Mouse (Mus musculus) stomach, postnatal 0 days (tissue): ENCODE data around the gene Fkbp8. TPM values are rescaled to one million over a fixed set of nuclear protein-coding genes. Genes with fewer than 3 reads are reported as not detected.

Source experiments
- ATAC-seq: fragments of 200-750 bp; cut with Nextera tagmentation; 2 replicates; pipeline ENCODE4 v1.8.0; 2017; ENCODE audit not compliant: low FRiP score, low TSS enrichment
- DNase-seq: peaks from one replicate; pipeline ENCODE4 v3.0.0-alpha.2; 2016; ENCODE audit warnings: low spot score
- H3K27ac ChIP-seq: fragments of 300-500 bp; sonication (generic); replicated peaks from 2 replicates; pipeline ENCODE4 v1.5.1; 2014; ENCODE audit warnings: mild to moderate bottlenecking, control low read depth
- H3K27me3 ChIP-seq: fragments of 300-500 bp; sonication (generic); 2 replicates; pipeline ENCODE4 v1.6.1; 2014; ENCODE audit warnings: low read length; ENCODE audit not compliant: control insufficient read depth, insufficient read depth
- H3K36me3 ChIP-seq: fragments of 300-500 bp; sonication (generic); 2 replicates; pipeline ENCODE4 v1.6.1; 2014; ENCODE audit warnings: low read length, mixed read lengths; ENCODE audit not compliant: control insufficient read depth, insufficient read depth
- H3K4me1 ChIP-seq: fragments of 300-500 bp; sonication (generic); replicated peaks from 2 replicates; pipeline ENCODE4 v1.6.1; 2014; ENCODE audit warnings: antibody characterized with exemption; ENCODE audit not compliant: control insufficient read depth, insufficient read depth
- H3K4me2 ChIP-seq: fragments of 300-500 bp; sonication (generic); replicated peaks from 2 replicates; pipeline ENCODE4 v1.6.1; 2014; ENCODE audit warnings: low read depth, mild to moderate bottlenecking, control low read depth, moderate library complexity
- H3K4me3 ChIP-seq: fragments of 300-500 bp; sonication (generic); 2 replicates; pipeline ENCODE4 v1.5.1; 2014; ENCODE audit warnings: low read depth, low read length, control low read depth
- H3K9ac ChIP-seq: fragments of 300-500 bp; sonication (generic); 2 replicates; pipeline ENCODE4 v1.6.1; 2014; ENCODE audit warnings: mild to moderate bottlenecking, low read length, control low read depth, mixed read lengths
- H3K9me3 ChIP-seq: fragments of 300-500 bp; sonication (generic); 2 replicates; pipeline ENCODE4 v1.6.1; 2016; ENCODE audit warnings: low read length; ENCODE audit not compliant: control insufficient read depth
- CTCF ChIP-seq: IDR thresholded peaks from 2 replicates; pipeline ENCODE4 v1.5.1; 2016; ENCODE audit warnings: antibody characterized with exemption, low read depth, mild to moderate bottlenecking, moderate library complexity
- EP300 ChIP-seq: optimal IDR thresholded peaks from 2 replicates; pipeline ENCODE3; 2016; ENCODE audit warnings: antibody characterized with exemption
- WGBS: fragments of 180-500 bp; shearing (Covaris S2); extraction: QIAGEN DNeasy Blood & Tissue Kit; methylation state at CpG from one replicate; pipeline ENCODE4 v1.1.7; 2014; 5-methylcytosine and 5-hydroxymethylcytosine counted together
- polyA plus RNA-seq: library from polyadenylated mRNA; unstranded; fragments of >200 nt; fragmentation: Nextera tagmentation; extraction: Ambion mirVana; gene quantifications from 2 replicates; pipeline ENCODE4 v1.2.1, GENCODE M21; 2015

The Fkbp8 gene
- polyA plus RNA-seq, 1 experiment from 2014 or later = 179 TPM

GRCm38 (mm10) chr8:70558334-70558733 is 30.8 kb downstream of the Fkbp8 start:
- WGBS = 56% methylated on average over 4 of the region's 4 CpGs
- no peaks in the 10 kb centered on the region for H3K9me3 ChIP-seq
- ATAC-seq (no peak), DNase-seq (no peak)
- peak; percentile 55 for TF ChIP-seq CTCF
- TF ChIP-seq EP300 = no peak
- H3K4me3 ChIP-seq = no peak overlapping the region
- no peak overlapping the region for H3K27ac ChIP-seq
- no peak overlapping the region for H3K4me2 ChIP-seq
- peaks cover 2% of the 10 kb centered on the region; the same call in 1 of the 2 replicates for H3K36me3 ChIP-seq
- H3K4me1 ChIP-seq = peaks cover 21% of the 10 kb centered on the region
- no peaks in the 10 kb centered on the region for H3K27me3 ChIP-seq
- H3K9ac ChIP-seq = no peak overlapping the region

DNA sequence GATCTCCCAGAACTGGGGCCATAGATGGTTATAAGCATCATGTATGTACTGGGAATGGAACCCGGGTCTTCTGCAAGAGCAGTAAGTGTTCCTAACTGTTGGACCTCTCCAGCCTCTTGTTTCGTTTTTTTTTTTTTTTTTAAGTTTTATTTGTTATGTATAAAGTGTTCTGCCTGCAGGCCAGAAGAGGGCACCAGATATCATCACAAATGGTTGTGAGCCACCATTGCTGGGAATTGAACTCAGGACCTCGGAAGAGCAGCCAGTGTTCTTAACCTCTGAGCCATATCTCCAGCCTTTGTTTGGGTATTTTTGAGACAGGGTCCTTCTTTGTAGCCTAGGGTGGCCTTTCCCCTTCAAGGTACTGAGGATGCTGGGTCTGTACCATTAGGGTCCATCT is 31.5 kb downstream of the Fkbp8 start:
- ATAC-seq (no peak), DNase-seq (no peak)
- no peak overlapping the region for H3K4me3 ChIP-seq
- TF ChIP-seq EP300 = no peak
- peak; percentile 59 for TF ChIP-seq CTCF
- H3K9ac ChIP-seq = no peak overlapping the region
- no peak overlapping the region for H3K4me2 ChIP-seq
- H3K9me3 ChIP-seq = no peaks in the 10 kb centered on the region
- no peak overlapping the region for H3K27ac ChIP-seq
- H3K27me3 ChIP-seq = no peaks in the 10 kb centered on the region
- peaks cover 16% of the 10 kb centered on the region for H3K4me1 ChIP-seq
- peaks cover 2% of the 10 kb centered on the region; the same call in 1 of the 2 replicates for H3K36me3 ChIP-seq
- WGBS = 65% methylated on average over 3 of the region's 3 CpGs

GRCm38 (mm10) chr8:70560096-70560495 is 32.6 kb downstream of the Fkbp8 start:
- H3K9me3 ChIP-seq = no peaks in the 10 kb centered on the region
- no peaks in the 10 kb centered on the region for H3K27me3 ChIP-seq
- ATAC-seq (peak; percentile 41; the same call in 1 of the 2 replicates), DNase-seq (peak; percentile 26)
- no peak overlapping the region for H3K9ac ChIP-seq
- no peak overlapping the region for H3K4me2 ChIP-seq
- TF ChIP-seq EP300 = no peak
- peak; percentile 68 for TF ChIP-seq CTCF
- peaks cover 2% of the 10 kb centered on the region; the same call in 1 of the 2 replicates for H3K36me3 ChIP-seq
- WGBS = 65% methylated on average over 2 of the region's 2 CpGs
- H3K4me1 ChIP-seq = peaks cover 18% of the 10 kb centered on the region
- H3K4me3 ChIP-seq = no peak overlapping the region
- H3K27ac ChIP-seq = 0 out of 2 replicates have a peak overlapping the region, but pooled peaks have one; percentile 3

DNA sequence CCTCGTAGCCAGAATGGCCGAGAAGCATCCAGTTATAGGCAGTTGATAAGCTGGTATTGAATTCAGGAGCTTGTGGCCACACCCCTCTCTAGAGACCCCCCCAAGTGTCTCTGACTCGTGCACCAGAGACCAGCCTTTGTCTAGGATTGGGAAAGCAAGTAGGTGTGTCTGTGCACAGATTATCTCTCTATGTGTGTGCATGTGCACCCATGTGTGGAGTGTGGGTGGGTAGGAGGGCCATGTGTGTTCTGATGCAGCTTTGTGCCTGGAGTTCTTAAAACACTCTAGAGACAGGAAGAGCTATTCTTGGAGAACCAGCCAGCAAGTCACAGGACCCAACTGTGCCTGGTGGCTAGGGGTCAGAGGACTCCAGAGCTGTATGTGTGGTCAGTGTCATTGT is 33.0 kb downstream of the Fkbp8 start:
- H3K9ac ChIP-seq = no peak overlapping the region
- H3K4me3 ChIP-seq = no peak overlapping the region
- no peaks in the 10 kb centered on the region for H3K9me3 ChIP-seq
- 59% methylated on average over 3 of the region's 3 CpGs for WGBS
- no peaks in the 10 kb centered on the region for H3K27me3 ChIP-seq
- H3K4me2 ChIP-seq = no peak overlapping the region
- no peak overlapping the region; the same call in 1 of the 2 replicates for H3K27ac ChIP-seq
- DNase-seq = no peak
- H3K4me1 ChIP-seq = peaks cover 18% of the 10 kb centered on the region
- TF ChIP-seq CTCF (no peak), EP300 (no peak)
- H3K36me3 ChIP-seq = peaks cover 2% of the 10 kb centered on the region; the same call in 1 of the 2 replicates
- ATAC-seq = no peak

- TF ChIP-seq CTCF (no peak), EP300 (no peak)
- Histone ChIP-seq H3K9me3 (no peaks in the 10 kb centered on the region), H3K36me3 (peaks cover 2% of the 10 kb centered on the region; the same call in 1 of the 2 replicates), H3K27ac (peak overlapping the region; percentile 1), H3K4me2 (no peak overlapping the region), H3K27me3 (no peaks in the 10 kb centered on the region), H3K4me1 (peaks cover 18% of the 10 kb centered on the region), H3K9ac (no peak overlapping the region; the same call in 1 of the 2 replicates), H3K4me3 (no peak overlapping the region)
- ATAC-seq (no peak), DNase-seq (no peak)
- 38% methylated on average over 4 of the region's 4 CpGs for WGBS
Observed at GRCm38 (mm10) chr8:70561357-70561756, 33.8 kb downstream of the Fkbp8 start.

DNA sequence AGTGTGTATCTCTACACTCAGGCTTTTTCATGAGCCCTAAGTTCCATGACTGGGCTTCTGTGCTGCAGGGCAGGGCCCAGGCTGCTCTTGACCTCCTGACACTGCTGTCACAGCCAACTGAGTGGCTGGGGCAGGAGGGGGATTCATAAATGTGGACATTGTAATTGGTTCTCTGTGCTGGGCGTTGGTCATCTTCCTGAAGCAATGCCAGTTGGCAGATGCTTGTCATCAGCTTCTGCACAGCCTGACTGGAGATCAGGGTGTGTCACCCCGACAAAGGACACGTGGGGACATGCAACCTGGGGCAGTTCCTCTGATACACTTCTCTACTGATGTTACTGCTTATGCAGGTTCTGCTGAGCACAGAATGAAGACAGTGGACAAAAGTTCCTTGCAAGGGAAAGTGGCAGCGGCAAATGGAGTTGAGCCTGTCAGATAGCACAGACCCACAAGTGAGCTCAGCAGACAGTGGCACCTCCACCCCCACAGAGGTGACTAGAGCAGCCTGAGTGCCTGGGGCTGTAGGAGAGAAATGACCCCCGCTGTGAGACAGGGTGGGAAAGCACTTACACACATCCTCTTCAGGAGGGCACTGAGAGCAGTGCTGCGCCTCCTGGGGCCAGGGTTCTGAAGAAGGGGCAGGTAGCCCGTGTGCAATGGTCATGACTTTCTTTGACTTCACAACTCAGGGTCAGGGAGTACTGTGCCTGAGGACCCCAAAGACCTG is 34.4 kb downstream of the Fkbp8 start:
- Histone ChIP-seq H3K4me1 (peaks cover 18% of the 10 kb centered on the region), H3K9me3 (no peaks in the 10 kb centered on the region), H3K36me3 (peaks cover 2% of the 10 kb centered on the region; the same call in 1 of the 2 replicates), H3K4me2 (no peak overlapping the region), H3K9ac (no peak overlapping the region), H3K27ac (peak overlapping the region; percentile 36; the same call in 1 of the 2 replicates), H3K27me3 (no peaks in the 10 kb centered on the region), H3K4me3 (no peak overlapping the region)
- DNase-seq (peak; percentile 17), ATAC-seq (peak; percentile 19; the same call in 1 of the 2 replicates)
- WGBS = 55% methylated on average over 7 of the region's 7 CpGs
- TF ChIP-seq EP300 = no peak
- no peak for TF ChIP-seq CTCF
